Mouse (Mus musculus) megakaryocyte, embryonic 14.5 days (primary cell): Measurements from ENCODE around the gene Bcl2l1.

Experiments used
- FLI1 ChIP-seq: IDR thresholded peaks from 2 replicates; pipeline ENCODE4 v1.6.1; 2012; ENCODE audit warnings: low read length, inconsistent platforms, mixed read lengths
- GATA1 ChIP-seq: IDR thresholded peaks from 3 replicates; pipeline ENCODE4 v1.6.1; 2012; ENCODE audit warnings: mixed read lengths, low read length, inconsistent platforms, borderline replicate concordance

DNA sequence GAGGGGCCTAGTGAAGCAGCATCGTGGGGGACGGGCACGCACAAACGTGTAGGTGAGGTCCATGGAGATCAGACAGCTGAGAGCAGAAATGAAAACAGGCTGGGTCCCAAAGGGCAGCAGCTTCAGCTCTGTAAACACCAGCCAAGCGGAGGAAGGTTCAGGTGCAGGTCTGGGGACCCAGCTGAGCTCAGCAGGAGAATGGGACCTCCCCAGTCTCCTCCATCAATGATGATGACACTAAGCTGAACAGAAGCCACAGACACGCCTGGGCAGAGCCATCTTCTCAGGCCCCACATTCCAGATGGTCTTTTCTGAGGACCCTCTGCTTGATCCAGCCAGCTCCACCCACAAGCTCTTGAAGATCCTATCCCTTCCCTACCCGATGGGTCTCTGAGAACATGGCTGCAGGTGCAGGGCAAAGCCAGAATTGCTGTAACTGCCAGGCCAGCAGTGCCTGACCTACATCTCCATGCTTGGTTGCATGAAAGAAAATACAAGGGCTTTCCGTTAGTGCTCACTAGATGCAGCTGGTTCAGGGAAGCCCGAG, 37.2 kb downstream of the Bcl2l1 start:
- TF ChIP-seq GATA1: no peak
- TF ChIP-seq FLI1: no peak
